In genomic region chr1:33756258-33757032, GRCm38 (mm10) we compare ENCODE assay signal across 8 mouse cellular contexts. TPM values are rescaled to one million over a fixed set of nuclear protein-coding genes. Genes with fewer than 3 reads are reported as not detected.
DNase-seq lines count a peak whose midpoint lies in the region; ATAC-seq and TF ChIP-seq lines count a peak whose summit lies in the region.

No protein-coding gene starts in this region.

- TF ChIP-seq POLR2A in brain, embryonic 14.5 days (IDR thresholded peaks at IDR 0.05; ENCODE audit: borderline replicate concordance, extremely low read depth, insufficient read depth, insufficient read length, poor library complexity, severe bottlenecking): no peak

- TF ChIP-seq CTCF in layer of hippocampus, adult 2 months (conservative IDR thresholded peaks at IDR 0.05): no peak
- no peak for TF ChIP-seq CTCF in brain, embryonic 14.5 days (IDR thresholded peaks at IDR 0.05; ENCODE audit: borderline replicate concordance, extremely low read depth, insufficient read depth, insufficient read length)
- no peak for TF ChIP-seq CTCF in heart, postnatal 0 days (IDR thresholded peaks at IDR 0.05; ENCODE audit: low read depth)

- no peaks in the 10 kb centered on the region for H3K9me3 ChIP-seq in heart, postnatal 0 days (replicated peaks; ENCODE audit: control insufficient read depth, low read length)
- H3K9me3 ChIP-seq in megakaryocyte, embryonic 14.5 days: no peaks in the 10 kb centered on the region

- no peak overlapping the region for H3K27ac ChIP-seq in layer of hippocampus, adult 2 months
- H3K27ac ChIP-seq in heart, postnatal 0 days (ENCODE audit: low read depth): no peak overlapping the region

- peak overlapping the region; percentile 88; the same call in 1 of the 2 replicates for H3K4me3 ChIP-seq in layer of hippocampus, adult 2 months
- peak overlapping the region; percentile 73 for H3K4me3 ChIP-seq in heart, postnatal 0 days (ENCODE audit: low read depth, low read length)
- H3K4me3 ChIP-seq in megakaryocyte, embryonic 14.5 days (replicated peaks): peak overlapping the region; percentile 95

- no peak for DNase-seq in layer of hippocampus, adult 2 months (ENCODE audit: low spot score in 2 of 2)
- no peak for DNase-seq in layer of hippocampus, postnatal 14 days (ENCODE audit: low spot score in 2 of 2)
- DNase-seq in brain, embryonic 14.5 days (ENCODE audit: low read depth): peak; percentile 13
- no peak for DNase-seq in heart, postnatal 0 days (ENCODE audit: low spot score)
- DNase-seq in cerebellum, postnatal 10 days: no peak
- DNase-seq in urinary bladder, adult 18-20 months (ENCODE audit: low spot score in 2 of 2): no peak
- DNase-seq in cerebellum, adult 18-20 months: no peak

- H3K9ac ChIP-seq in heart, postnatal 0 days (replicated peaks; ENCODE audit: low read depth, low read length): peak overlapping the region; percentile 79

- H3K4me2 ChIP-seq in heart, postnatal 0 days (ENCODE audit: low read depth, low read length): peak overlapping the region; percentile 93

- H3K4me1 ChIP-seq in heart, postnatal 0 days (ENCODE audit: control insufficient read depth, insufficient read depth): peaks cover 3% of the 10 kb centered on the region; the same call in 1 of the 2 replicates
- H3K4me1 ChIP-seq in megakaryocyte, embryonic 14.5 days: peaks cover 37% of the 10 kb centered on the region

- 22% methylated on average over 18 of the region's 18 CpGs for WGBS in heart, postnatal 0 days

- H3K36me3 ChIP-seq in heart, postnatal 0 days (replicated peaks; ENCODE audit: control insufficient read depth, insufficient read depth, low read length): 0 out of 2 replicates have a peak, but pooled peaks cover 2% of the 10 kb centered on the region
- peaks cover 40% of the 10 kb centered on the region for H3K36me3 ChIP-seq in megakaryocyte, embryonic 14.5 days (replicated peaks; ENCODE audit: low read length)

- H3K27me3 ChIP-seq in heart, postnatal 0 days (ENCODE audit: control insufficient read depth, insufficient read depth, low read length): no peaks in the 10 kb centered on the region
- H3K27me3 ChIP-seq in megakaryocyte, embryonic 14.5 days (replicated peaks): no peaks in the 10 kb centered on the region

- no peak for ATAC-seq in heart, postnatal 0 days (ENCODE audit: insufficient read depth, low read depth)

- TF ChIP-seq EP300 in heart, postnatal 0 days (IDR thresholded peaks at IDR 0.05; ENCODE audit: low read depth): no peak

RNA-seq across cellular contexts. Expression of gene Bag2, which starts 1.1 kb away (rescaled TPM):
- 10 to 100 TPM in 1 of 2 experiments, 1 to 10 TPM in 1; 9.8 to 10.1 TPM for total RNA-seq in layer of hippocampus, adult 2 months (2021)
- 10 to 100 TPM; 10.1 to 15.1 TPM for total RNA-seq in layer of hippocampus, postnatal 14 days (2021)
- 15.5 and 18.5 TPM in 2 replicates for polyA plus RNA-seq in brain, embryonic 14.5 days (2012; rRNA removed)
- 62.5 and 76.3 TPM in 2 replicates for total RNA-seq in heart, postnatal 0 days (2014; rRNA removed; ENCODE audit: low replicate concordance)
- 67.0 and 77.9 TPM in 2 replicates for polyA plus RNA-seq in heart, postnatal 0 days (2015; fragmentation: Nextera tagmentation; extraction: Ambion mirVana)
- polyA plus RNA-seq in megakaryocyte, embryonic 14.5 days (2012; ENCODE audit: insufficient read depth, low replicate concordance): 4.8 and 13.0 TPM in 2 replicates

RNA-seq across cellular contexts. Expression of gene Rab23, which starts 36.8 kb away (rescaled TPM):
- 10 to 100 TPM; 22.6 to 28.4 TPM for total RNA-seq in layer of hippocampus, adult 2 months (2021)
- 10 to 100 TPM; 24.7 to 26.6 TPM for total RNA-seq in layer of hippocampus, postnatal 14 days (2021)
- polyA plus RNA-seq in brain, embryonic 14.5 days (2012; rRNA removed): 17.1 and 19.8 TPM in 2 replicates
- 1.0 and 1.9 TPM in 2 replicates for total RNA-seq in heart, postnatal 0 days (2014; rRNA removed; ENCODE audit: low replicate concordance)
- polyA plus RNA-seq in heart, postnatal 0 days (2015; fragmentation: Nextera tagmentation; extraction: Ambion mirVana): 8.9 and 9.0 TPM in 2 replicates
- 0.45 TPM in 1 of 2 replicates, not detected in the other for polyA plus RNA-seq in megakaryocyte, embryonic 14.5 days (2012; ENCODE audit: insufficient read depth, low replicate concordance)

RNA-seq across cellular contexts. Expression of gene Zfp451, which starts 58.0 kb away (rescaled TPM):
- 10 to 100 TPM; 51.5 to 57.1 TPM for total RNA-seq in layer of hippocampus, adult 2 months (2021)
- 10 to 100 TPM; 52.5 to 54.7 TPM for total RNA-seq in layer of hippocampus, postnatal 14 days (2021)
- polyA plus RNA-seq in brain, embryonic 14.5 days (2012; rRNA removed): 32.5 and 40.4 TPM in 2 replicates
- total RNA-seq in heart, postnatal 0 days (2014; rRNA removed; ENCODE audit: low replicate concordance): 12.1 and 17.0 TPM in 2 replicates
- 8.1 and 8.4 TPM in 2 replicates for polyA plus RNA-seq in heart, postnatal 0 days (2015; fragmentation: Nextera tagmentation; extraction: Ambion mirVana)
- polyA plus RNA-seq in megakaryocyte, embryonic 14.5 days (2012; ENCODE audit: insufficient read depth, low replicate concordance): 1.8 and 2.0 TPM in 2 replicates
